Mouse (Mus musculus) CH12.LX (cell line): ENCODE measurements at regions not wholly inside any gene's neighbourhood (a gene's known extent, or its start where the extent isn't known, plus 50 kb on each side); places are given as distances from the start of the nearest gene placed in this dataset.

Source experiments
- DNase-seq: peaks from one replicate; pipeline ENCODE4 v3.0.0-alpha.2; 2013; ENCODE audit errors: extremely low read depth
- H3K27ac ChIP-seq: 2 replicates; pipeline ENCODE4 v1.5.1; 2012; ENCODE audit warnings: low read depth, mild to moderate bottlenecking, control low read depth, moderate library complexity; ENCODE audit not compliant: insufficient read depth
- H3K27me3 ChIP-seq: replicated peaks from 2 replicates; pipeline ENCODE3; 2012; ENCODE audit warnings: inconsistent platforms
- H3K36me3 ChIP-seq, 2 experiments: replicated peaks in 1 of 2; 2 replicates each; pipeline versions ENCODE3 to v1.6.1; 2012; ENCODE audit warnings: inconsistent platforms in 1 of 2, low read length in 1 of 2, mild to moderate bottlenecking in 1 of 2, mixed read lengths in 1 of 2, moderate library complexity in 1 of 2; ENCODE audit not compliant: control insufficient read depth in 1 of 2, insufficient read depth in 1 of 2
- H3K4me1 ChIP-seq, 2 experiments: 2 replicates each; pipeline ENCODE4 v1.6.1; 2012; ENCODE audit warnings: inconsistent platforms in 1 of 2, moderate library complexity in 1 of 2; ENCODE audit not compliant: insufficient read depth in 2 of 2, control insufficient read depth in 1 of 2
- H3K4me2 ChIP-seq: 2 replicates; pipeline ENCODE4 v1.6.1; 2012; ENCODE audit warnings: low read depth, mild to moderate bottlenecking, control low read depth; ENCODE audit not compliant: poor library complexity, insufficient read depth, severe bottlenecking
- H3K4me3 ChIP-seq, 3 experiments: fragments of 150-350 bp in 1 of 3; sonication (generic) in 1 of 3; replicated peaks in 1 of 3; 2 replicates each; pipeline versions ENCODE3 to v1.5.1; 2011 to 2012; ENCODE audit warnings: low read depth in 2 of 3, low read length in 2 of 3, mild to moderate bottlenecking in 2 of 3, moderate library complexity in 2 of 3, control low read depth in 1 of 3, improper control_type of control experiment in 1 of 3, inconsistent platforms in 1 of 3, mixed read lengths in 1 of 3; ENCODE audit not compliant: poor library complexity in 1 of 3
- H3K79me2 ChIP-seq: replicated peaks from 2 replicates; pipeline ENCODE4 v1.6.1; 2012; ENCODE audit warnings: mild to moderate bottlenecking, moderate library complexity; ENCODE audit not compliant: control insufficient read depth, poor library complexity, insufficient read depth, severe bottlenecking; ENCODE audit errors: extremely low read depth
- H3K9ac ChIP-seq: 2 replicates; pipeline ENCODE4 v1.6.1; 2012; ENCODE audit warnings: low read depth, mild to moderate bottlenecking, control low read depth, moderate library complexity; ENCODE audit not compliant: insufficient read depth
- H3K9me3 ChIP-seq: replicated peaks from 2 replicates; pipeline ENCODE3; 2012; ENCODE audit warnings: low read length, inconsistent platforms, mixed read lengths
- CHD1 ChIP-seq: IDR thresholded peaks from 2 replicates; pipeline ENCODE4 v1.6.1; 2012; ENCODE audit warnings: low read depth, low read length, improper control_type of control experiment, inconsistent platforms
- CTCF ChIP-seq, 2 experiments: IDR thresholded peaks in 1 of 2; conservative IDR thresholded peaks in 1 of 2; 2 replicates each; pipeline ENCODE4 v1.5.1; 2011 to 2012; ENCODE audit warnings: low read depth in 2 of 2, low read length in 2 of 2, improper control_type of control experiment in 1 of 2, inconsistent platforms in 1 of 2, mild to moderate bottlenecking in 1 of 2, moderate library complexity in 1 of 2
- E2F4 ChIP-seq: IDR thresholded peaks from 2 replicates; pipeline ENCODE4 v1.6.1; 2011; ENCODE audit warnings: low read depth, low read length, improper control_type of control experiment; ENCODE audit not compliant: insufficient replicate concordance
- EP300 ChIP-seq: IDR thresholded peaks from 2 replicates; pipeline ENCODE4 v1.6.1; 2011; ENCODE audit warnings: low read length, improper control_type of control experiment
- HCFC1 ChIP-seq: IDR thresholded peaks from 2 replicates; pipeline ENCODE4 v1.6.1; 2012; ENCODE audit warnings: low read depth, mild to moderate bottlenecking, inconsistent platforms, low read length, improper control_type of control experiment
- JUN ChIP-seq: IDR thresholded peaks from 2 replicates; pipeline ENCODE4 v1.6.1; 2011; ENCODE audit warnings: low read depth, mild to moderate bottlenecking, low read length, improper control_type of control experiment, moderate library complexity; ENCODE audit not compliant: insufficient read depth
- MAZ ChIP-seq: IDR thresholded peaks from 2 replicates; pipeline ENCODE4 v1.6.1; 2012; ENCODE audit warnings: low read depth, mild to moderate bottlenecking, inconsistent platforms, low read length, improper control_type of control experiment, moderate library complexity
- MYC ChIP-seq: IDR thresholded peaks from 2 replicates; pipeline ENCODE4 v1.6.1; 2011; ENCODE audit warnings: low read depth, mild to moderate bottlenecking, improper control_type of control experiment, low read length
- NRF1 ChIP-seq: IDR thresholded peaks from 2 replicates; pipeline ENCODE4 v1.6.1; 2014; ENCODE audit warnings: low read depth, mild to moderate bottlenecking, inconsistent platforms, low read length, improper control_type of control experiment, moderate library complexity
- PAX5 ChIP-seq: IDR thresholded peaks from 2 replicates; pipeline ENCODE4 v1.6.1; 2012; ENCODE audit warnings: low read length, inconsistent platforms, mixed read lengths
- RCOR1 ChIP-seq: conservative IDR thresholded peaks from 2 replicates; pipeline ENCODE4 v1.6.1; 2012; ENCODE audit warnings: low read depth, mild to moderate bottlenecking, inconsistent platforms, low read length, improper control_type of control experiment
- SIN3A ChIP-seq: IDR thresholded peaks from 2 replicates; pipeline ENCODE4 v1.6.1; 2012; ENCODE audit warnings: low read length, improper control_type of control experiment, inconsistent platforms
- SMC3 ChIP-seq: IDR thresholded peaks from 2 replicates; pipeline ENCODE4 v1.6.1; 2011; ENCODE audit warnings: low read depth, low read length, improper control_type of control experiment
- TCF12 ChIP-seq: IDR thresholded peaks from 2 replicates; pipeline ENCODE4 v1.6.1; 2014; ENCODE audit warnings: low read depth, mild to moderate bottlenecking, inconsistent platforms, low read length, improper control_type of control experiment
- UBTF ChIP-seq: IDR thresholded peaks from 2 replicates; pipeline ENCODE4 v1.6.1; 2012; ENCODE audit warnings: low read depth, mild to moderate bottlenecking, inconsistent platforms, low read length, improper control_type of control experiment, moderate library complexity
- USF1 ChIP-seq: IDR thresholded peaks from 2 replicates; pipeline ENCODE4 v1.6.1; 2014; ENCODE audit warnings: low read depth, mild to moderate bottlenecking, inconsistent platforms, low read length, improper control_type of control experiment
- ZMIZ1 ChIP-seq: IDR thresholded peaks from 2 replicates; pipeline ENCODE4 v1.6.1; 2012; ENCODE audit warnings: low read depth, mild to moderate bottlenecking, inconsistent platforms, low read length, improper control_type of control experiment
- dilution Hi-C: fragments of 300-500 bp; cut with MboI; formaldehyde crosslinking; loops from 2 replicates; pipeline ENCODE4 v1.14.3; 2020; ENCODE audit warnings: low sequenced_read_pairs; ENCODE audit not compliant: extremely low pct_unique_long_range_greater_than_20kb, extremely low pct_ligation_motif_present
- in situ Hi-C: fragments of 300-500 bp; cut with MboI; formaldehyde crosslinking; loops from 3 replicates; pipeline ENCODE4 v1.14.3; 2019; ENCODE audit warnings: low sequenced_read_pairs, low pct_ligation_motif_present, low pct_unique_long_range_greater_than_20kb, mixed read lengths

DNA sequence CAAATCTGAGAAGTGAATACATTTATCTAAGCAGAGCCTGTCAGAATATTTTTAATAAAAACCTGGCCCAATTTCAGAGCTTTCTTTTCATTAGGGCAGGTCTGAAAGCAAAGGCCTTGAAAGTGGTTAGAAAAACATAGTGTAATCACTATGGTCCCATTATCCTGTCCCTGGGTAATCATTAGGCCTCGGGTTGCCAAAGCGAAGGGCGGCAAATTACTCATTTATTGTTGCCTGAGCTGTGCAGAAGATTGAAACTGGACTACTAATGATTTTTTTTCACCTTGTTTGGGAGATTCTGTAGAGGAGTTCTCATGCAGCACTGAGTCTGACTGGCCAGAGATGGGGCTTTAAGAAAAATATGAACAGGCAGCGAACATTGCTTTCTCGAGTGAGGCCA is 63.7 kb upstream of the Prkd1 start (continued):
- TF ChIP-seq TCF12, result no peak

- Histone ChIP-seq H3K4me1 (no peaks in the 10 kb centered on the region), H3K4me2 (no peak overlapping the region), H3K27ac (no peak overlapping the region), H3K4me3 (no peak overlapping the region)
- no peak for DNase-seq
- in situ Hi-C loops, result no loop called here
- dilution Hi-C loops, result no loop called here
- TF ChIP-seq TCF12, result no peak
- no peak for TF ChIP-seq CHD1
- no peak for TF ChIP-seq SMC3
- TF ChIP-seq MYC, result no peak
- TF ChIP-seq SIN3A, result no peak
- no peak for TF ChIP-seq USF1
- no peak for TF ChIP-seq E2F4
- no peak for TF ChIP-seq MAZ
- TF ChIP-seq RCOR1, result no peak
- no peak for TF ChIP-seq CTCF (conservative IDR thresholded peaks at IDR 0.05 in 1 of 2, IDR thresholded peaks at IDR 0.05 in 1 of 2; ENCODE audit: low read depth in 2 of 2, low read length in 2 of 2)
- TF ChIP-seq ZMIZ1, result no peak
- no peak for TF ChIP-seq UBTF
- TF ChIP-seq NRF1, result no peak
- no peak for TF ChIP-seq EP300
- TF ChIP-seq, all 38 proteins: peak for 0
- Histone ChIP-seq H3K79me2 (no peaks in the 10 kb centered on the region), H3K27me3 (no peaks in the 10 kb centered on the region), H3K9me3 (peaks cover 34% of the 10 kb centered on the region), H3K9ac (no peak overlapping the region), H3K36me3 (no peaks in the 10 kb centered on the region)
Observed at GRCm38 (mm10) chr12:50709000-50709788, 60.3 kb upstream of the Prkd1 start.

DNA sequence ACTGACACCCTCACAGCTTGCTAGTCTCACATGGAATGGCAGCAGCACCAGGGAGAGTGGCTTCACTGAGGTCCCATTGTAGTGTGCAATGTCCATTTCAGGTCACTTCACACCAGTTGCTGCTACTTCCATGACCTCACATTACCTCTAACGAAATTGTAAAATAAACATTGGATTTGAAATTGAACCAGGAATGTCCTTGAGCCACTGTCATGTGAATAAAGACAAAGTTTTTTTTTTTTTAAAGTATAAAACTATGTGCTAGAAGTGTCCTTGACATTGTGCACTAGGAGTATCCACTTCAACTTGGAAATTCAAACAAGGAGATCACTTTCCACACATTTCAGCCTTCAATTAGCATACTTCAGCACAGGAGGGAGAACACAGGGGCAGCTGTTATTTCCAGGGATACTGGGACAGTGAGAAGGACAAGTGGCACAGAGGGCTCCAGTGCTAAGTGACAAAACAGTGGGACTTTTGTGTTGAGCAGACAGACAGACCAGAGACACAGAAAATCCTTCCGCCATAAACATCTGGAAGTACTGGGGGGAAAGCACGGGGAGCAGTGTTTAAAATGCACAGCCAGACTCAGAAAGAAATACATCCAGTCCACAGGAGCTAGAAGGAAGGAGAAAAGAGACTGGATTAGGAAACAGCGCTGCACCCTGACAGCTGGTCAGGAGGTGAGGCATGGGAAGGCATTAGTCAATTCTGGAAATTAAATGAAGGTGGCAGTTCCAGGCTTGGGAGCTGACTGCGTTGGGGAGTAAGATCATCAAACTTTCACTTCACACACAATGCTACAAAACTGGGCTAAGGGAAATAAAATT is 49.9 kb upstream of the Prkd1 start:
- no peak overlapping the region for H3K4me3 ChIP-seq
- no peaks in the 10 kb centered on the region for H3K27me3 ChIP-seq
- TF ChIP-seq JUN (no peak), MYC (no peak), HCFC1 (no peak), SMC3 (no peak), PAX5 (no peak)
- dilution Hi-C loops (no loop called here), in situ Hi-C loops (no loop called here)
- peaks cover 36% of the 10 kb centered on the region for H3K9me3 ChIP-seq
- H3K9ac ChIP-seq, result no peak overlapping the region
- no peak for DNase-seq
- H3K79me2 ChIP-seq, result no peaks in the 10 kb centered on the region
- H3K27ac ChIP-seq, result no peak overlapping the region
- H3K4me1 ChIP-seq, result no peaks in the 10 kb centered on the region
- H3K4me2 ChIP-seq, result no peak overlapping the region
- H3K36me3 ChIP-seq, result no peaks in the 10 kb centered on the region
